Mouse (Mus musculus) adrenal gland, postnatal 14 days (tissue): ENCODE data around the gene Myo16. TPM values are rescaled to one million over a fixed set of nuclear protein-coding genes. Genes with fewer than 3 reads are reported as not detected.

Source experiments
- DNase-seq: peaks from one replicate; pipeline ENCODE4 v3.0.0; 2021; ENCODE audit warnings: mixed read lengths
- total RNA-seq: library from RNA; stranded (reverse); gene quantifications from 2 replicates; pipeline ENCODE4 v1.2.3, GENCODE M21; 2021

The Myo16 gene
- total RNA-seq, 1 experiment from 2014 or later = not detected

DNA sequence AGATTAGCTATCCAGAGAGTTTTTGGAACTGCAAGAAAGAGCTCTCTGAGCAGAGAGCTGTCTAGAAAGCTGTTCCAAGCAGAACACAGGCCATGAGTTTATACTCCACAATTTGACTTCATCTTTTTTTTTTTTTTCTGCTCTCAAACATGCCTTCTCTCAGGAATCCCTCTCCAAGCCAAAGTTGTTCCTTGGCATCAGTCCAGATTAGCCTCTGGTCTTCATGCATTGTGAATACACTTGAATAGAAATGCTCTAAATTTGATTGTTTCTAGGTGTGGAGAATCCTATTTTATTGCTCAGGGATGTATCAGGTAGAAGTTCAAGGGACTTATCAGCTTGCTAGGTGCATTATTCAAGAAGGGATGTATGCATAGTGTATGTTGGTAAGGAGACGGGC lies 151.0 kb downstream of the Myo16 start:
- DNase-seq = no peak

DNA sequence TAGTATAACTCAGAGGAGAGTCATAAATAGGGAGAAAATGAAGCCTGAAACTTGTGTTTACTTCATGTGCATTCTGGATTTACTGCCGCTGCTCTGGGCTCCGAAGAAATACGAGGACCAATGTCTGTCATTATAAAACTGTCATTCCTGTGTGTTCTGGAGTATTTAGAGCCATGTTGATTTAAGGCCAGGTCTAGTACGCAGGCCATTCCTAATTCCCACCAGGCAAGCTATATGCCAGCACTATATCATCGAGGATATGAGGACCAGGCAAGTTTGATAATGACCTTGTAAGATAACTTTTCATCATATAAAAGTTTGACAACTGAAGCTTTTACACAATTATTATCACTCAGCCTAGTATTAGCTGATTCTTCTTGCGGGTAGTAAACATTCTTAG lies 153.6 kb downstream of the Myo16 start:
- no peak for DNase-seq

GRCm38 (mm10) chr8:10307770-10308476 lies 154.2 kb downstream of the Myo16 start:
- no peak for DNase-seq

DNA sequence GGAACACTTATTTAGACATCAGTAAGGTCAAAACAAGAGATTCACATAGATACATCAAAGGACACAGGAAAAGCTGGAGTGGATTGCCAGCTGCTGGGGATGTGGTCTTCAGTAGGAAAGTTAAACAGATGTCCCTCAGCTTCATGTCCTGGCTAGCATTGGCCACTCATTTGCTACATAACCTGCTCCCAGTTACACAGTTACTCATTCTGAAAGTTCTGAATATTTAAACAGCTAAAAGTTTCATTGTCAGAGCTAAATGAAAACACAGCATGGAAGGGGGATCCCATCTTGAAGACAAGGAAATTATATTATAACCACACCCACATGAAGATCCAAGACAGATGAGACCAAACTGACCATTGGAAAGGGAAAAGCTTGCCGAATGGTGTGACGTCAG lies 156.8 kb downstream of the Myo16 start:
- no peak for DNase-seq

- DNase-seq = no peak
These were observed 158.6 kb downstream of the Myo16 start for GRCm38 (mm10) chr8:10312316-10312715.

GRCm38 (mm10) chr8:10316201-10316600 lies 162.5 kb downstream of the Myo16 start:
- DNase-seq = no peak

GRCm38 (mm10) chr8:10318103-10318502 lies 164.4 kb downstream of the Myo16 start:
- no peak for DNase-seq

DNA sequence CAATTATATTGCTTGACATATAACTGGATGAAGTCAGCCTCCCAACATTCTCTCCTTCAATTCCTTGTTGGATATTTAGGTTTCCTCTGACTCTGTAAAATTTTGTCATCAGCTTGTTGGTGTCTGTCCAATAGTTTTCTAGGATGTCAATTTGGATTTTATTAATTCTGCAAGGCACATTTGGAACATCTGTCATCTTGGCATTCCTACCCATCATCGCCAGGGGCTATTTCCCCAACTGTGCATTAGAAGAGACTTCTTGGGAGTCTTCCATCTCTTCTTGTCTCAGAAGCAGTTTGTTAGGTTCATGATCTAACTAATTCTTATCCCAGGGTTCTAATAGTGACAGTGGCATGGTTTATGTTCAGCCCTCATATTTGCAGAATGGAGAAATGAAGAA lies 196.7 kb downstream of the Myo16 start:
- no peak for DNase-seq

- DNase-seq = no peak
These were observed 205.0 kb downstream of the Myo16 start for GRCm38 (mm10) chr8:10358711-10359110.

GRCm38 (mm10) chr8:10362949-10363348 lies 209.2 kb downstream of the Myo16 start:
- no peak for DNase-seq

DNA sequence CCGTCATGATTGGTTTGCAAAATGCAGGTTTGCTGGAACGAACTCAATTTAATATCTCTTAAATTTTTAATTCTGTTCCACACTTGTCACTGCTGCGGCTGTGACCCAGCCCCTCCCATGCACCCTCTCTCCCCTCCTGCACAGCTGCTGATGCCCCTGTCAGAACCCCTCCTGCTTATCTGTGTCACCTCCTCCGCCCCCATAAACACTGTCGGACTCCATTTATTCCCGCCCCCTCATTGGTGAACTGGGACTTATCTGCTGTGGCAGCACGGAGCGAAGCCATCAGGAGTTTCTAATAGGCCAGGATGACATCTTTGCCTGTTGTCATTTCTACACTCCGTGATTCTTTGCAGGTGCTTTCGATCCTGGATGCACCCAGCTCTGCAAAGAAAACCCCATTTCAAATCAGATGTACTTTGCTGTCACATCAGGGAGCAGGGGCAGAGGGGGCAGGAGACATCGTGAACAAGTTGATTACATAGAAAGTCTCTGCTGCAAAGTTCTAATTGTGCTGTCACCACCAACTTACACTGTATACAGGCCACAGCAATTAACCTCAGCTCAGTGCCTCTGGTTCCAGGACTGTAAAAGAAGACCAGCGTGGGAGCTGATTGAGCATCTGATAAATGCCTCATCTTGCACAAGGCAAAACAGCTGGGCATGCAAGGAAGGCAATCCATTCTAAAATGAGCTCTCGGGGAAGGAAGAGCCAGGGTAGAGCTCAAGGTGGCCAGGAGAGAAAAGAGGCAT lies 210.1 kb downstream of the Myo16 start:
- DNase-seq = no peak

DNA sequence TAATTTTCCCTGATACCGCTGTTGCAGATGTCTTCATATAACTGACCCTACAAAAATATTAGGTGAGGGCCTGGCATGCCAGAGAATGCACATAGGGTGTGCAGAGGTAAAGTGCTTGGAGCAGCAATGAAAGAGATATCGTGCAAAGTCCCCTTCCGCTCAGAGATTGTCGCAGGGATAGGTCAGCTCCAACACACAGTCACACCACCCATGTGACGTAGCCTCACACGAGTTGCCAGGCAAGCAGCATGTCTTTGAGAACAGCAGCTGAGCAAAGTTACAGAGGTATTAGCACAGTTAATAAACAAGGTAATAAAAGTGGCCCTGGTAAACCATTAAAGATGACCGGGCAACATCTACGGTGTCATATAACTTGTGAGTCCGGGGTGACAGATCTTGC lies 212.4 kb downstream of the Myo16 start:
- no peak for DNase-seq

DNA sequence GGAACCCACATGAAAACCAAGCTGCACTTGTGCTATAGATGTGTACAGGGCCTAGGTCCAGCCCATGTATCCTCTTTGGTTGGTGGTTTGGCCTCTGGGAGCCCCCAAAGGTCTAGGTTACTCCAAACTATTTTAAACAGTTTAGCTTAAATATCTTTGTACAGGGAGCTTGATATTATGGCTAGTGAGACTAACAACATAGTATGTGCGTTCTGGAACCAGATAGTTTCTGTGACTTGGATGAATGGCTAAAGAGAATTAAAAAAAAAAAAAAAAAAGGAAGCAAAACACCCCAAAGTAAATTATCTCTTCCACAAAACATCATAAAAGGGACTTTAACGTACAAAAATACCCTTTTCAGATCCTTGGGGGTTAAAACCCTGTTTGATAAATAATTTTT lies 218.9 kb downstream of the Myo16 start:
- DNase-seq = no peak

GRCm38 (mm10) chr8:10387143-10387542 lies 233.4 kb downstream of the Myo16 start:
- no peak for DNase-seq

DNA sequence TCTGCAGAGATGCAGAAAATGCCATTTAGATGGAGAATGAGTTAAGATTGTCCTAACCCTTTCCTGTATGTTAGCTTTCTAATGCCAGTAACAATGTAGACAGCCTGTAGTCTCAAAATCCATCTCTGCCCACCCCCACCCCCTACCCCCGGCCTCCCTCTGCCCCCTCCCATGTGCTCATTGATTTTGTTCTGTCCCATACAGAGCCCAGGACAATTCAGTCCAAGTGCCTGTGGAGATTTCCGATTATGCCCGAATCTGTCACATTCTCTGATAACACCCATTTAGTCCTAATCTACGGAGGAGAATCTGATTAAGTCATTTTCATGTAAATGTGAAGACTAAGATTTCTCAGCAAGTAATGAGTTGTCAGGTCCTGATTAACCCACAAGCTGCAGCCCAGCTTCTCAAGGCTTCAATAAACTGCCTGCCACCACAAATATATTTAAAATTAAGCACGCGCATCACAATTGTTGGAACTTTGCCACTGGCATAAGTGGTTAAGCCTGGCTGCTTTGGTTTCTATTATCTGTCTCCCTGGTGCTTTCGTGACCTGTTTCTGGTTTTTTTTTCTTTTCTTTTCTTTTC lies 237.5 kb downstream of the Myo16 start:
- no peak for DNase-seq

DNA sequence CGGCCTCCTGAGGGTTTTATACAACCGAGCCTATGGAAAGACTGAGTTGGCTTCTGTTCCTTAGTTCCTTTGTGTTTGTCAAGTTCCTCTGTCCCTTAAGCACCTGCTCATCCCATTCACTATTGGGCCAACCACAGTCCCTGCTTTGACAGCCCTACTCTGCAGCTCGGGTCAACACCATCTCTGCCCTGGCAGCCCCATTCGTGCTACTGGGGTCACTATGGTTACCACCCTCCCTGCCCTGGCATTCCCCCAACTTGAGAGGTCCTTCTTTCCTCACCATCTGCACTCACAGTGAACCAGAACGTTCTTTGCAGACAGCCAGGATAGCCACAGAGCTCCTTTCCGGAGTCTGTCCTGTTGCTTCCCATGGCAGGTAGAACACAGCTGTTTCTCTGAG lies 238.2 kb downstream of the Myo16 start:
- DNase-seq = no peak

- no peak for DNase-seq
These were observed 240.8 kb downstream of the Myo16 start for GRCm38 (mm10) chr8:10394506-10394905.

DNA sequence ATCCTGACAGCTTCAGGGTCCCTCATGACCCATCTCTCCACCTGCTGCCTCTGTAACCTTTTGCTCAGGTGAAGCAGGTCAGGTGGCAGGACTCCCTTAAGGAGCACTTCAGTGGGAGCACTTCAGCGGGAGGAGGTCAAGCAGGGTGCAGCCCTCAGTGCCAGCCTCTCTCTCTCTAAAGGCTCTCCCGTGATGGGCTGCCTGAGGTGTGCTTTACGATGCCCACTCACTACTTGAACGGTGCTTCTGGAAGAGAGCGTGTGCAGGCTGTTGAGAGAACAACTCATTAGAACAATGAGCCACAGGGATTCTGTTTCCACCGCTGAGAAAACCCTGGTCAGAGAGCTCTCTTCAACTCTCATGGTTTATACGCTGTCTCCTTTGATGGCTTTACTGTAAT lies 241.4 kb downstream of the Myo16 start:
- DNase-seq = no peak

DNA sequence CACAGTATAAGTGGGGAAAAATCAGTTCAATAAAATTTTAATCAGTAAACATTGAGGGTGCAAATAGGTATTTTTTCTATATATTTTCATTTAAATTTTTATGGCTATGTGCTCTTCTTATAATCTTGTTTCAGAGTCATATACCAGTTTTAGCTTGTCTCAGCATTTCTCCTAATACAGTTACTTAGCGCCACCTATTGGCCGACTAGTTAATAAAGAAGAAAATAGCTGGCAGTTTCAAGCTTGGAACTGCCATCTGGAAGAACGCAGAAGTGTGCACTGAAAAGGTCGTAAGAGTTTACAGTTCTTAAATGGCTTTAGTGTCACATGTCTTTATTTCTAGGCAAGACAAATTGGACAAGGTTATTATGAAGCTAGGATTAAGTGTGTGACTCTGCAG lies 248.9 kb downstream of the Myo16 start:
- peak; percentile 36 for DNase-seq

DNA sequence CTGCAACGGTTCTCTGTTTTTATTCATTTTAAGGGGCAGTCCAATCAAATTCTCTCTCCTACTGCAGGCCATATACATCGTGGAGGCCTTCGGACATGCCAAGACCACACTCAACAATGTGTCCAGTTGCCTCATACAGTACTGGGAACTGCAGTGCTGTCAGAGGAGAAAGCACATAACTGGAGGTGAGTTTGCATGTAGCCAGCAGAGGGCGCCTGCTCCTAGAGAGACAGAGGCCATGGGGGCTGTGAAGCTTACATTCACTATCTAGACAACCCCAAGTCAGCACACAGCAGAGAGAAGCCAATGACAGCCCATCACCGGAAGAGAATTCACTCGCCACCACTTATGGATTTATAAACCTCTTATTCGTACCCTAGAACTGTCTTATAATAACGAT lies 251.8 kb downstream of the Myo16 start:
- peak; percentile 67 for DNase-seq

DNA sequence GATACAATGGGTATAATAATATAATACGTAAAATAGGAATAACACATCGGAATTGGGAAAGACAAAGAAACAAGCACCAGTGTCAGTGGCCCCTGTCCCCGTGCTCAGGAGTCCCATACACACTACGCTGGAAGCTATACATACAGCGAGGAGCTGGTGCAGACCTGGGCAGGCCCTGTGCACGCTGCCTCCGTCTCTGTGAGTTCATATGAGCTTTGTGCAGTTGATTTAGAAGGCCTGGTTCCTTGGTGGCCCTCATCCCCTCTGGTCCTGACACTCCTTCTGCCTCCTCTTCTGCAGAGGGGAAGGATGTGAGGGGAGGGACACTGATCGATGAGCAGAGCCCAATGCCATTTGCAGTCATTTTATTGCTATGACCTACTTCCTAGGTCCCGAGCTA lies 255.3 kb downstream of the Myo16 start:
- no peak for DNase-seq

DNA sequence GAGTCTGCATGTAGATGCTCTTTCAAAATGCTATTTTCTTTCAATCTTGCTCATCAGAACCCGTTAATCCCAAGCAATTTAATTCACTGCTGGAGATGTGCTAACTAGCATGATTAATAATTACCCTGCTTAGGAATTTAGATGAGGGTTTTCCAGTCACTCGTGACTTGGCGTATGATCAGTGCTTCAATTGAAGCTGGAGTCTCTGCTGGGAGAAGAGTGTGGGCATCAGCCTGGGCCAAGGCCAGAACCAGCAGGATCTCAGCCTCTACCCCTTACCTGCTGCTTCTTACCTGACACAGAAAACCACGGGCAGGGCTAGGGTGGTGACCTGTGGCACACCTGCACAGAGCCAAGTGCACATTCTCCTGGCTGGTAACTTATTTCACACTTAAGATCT lies 257.8 kb downstream of the Myo16 start:
- no peak for DNase-seq

GRCm38 (mm10) chr8:10413881-10414280 lies 260.2 kb downstream of the Myo16 start:
- DNase-seq = no peak
